Mouse (Mus musculus): ENCODE results near the gene Peak1.

Peak1 gene

GRCm38 (mm10) chr9:56415935-56416607 is 1.8 kb downstream of the Peak1 start:
- no peak for DNase-seq (ENCODE audit: low spot score)

DNA sequence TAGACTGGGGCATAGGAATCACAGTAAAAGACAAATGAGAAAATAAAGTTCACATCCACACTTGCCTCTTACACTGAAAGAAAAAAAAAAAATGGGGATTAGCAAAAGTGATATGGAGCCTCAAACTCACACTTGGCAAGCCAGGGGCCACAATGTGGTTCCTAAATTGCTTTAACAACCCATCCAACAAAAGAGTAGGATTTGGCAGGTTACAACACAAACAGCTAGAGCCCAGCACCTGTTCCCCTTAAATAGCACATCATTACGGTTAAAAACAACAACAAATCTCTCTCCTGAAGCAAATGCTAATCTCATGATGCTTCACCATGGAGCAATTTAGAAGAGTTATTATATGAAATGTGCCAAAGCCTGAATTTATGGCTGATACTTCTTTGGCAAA is 2.5 kb downstream of the Peak1 start:
- no peak for DNase-seq (ENCODE audit: low spot score)

GRCm38 (mm10) chr9:56414322-56414721 is 3.5 kb downstream of the Peak1 start:
- DNase-seq (ENCODE audit: low spot score), result no peak

DNA sequence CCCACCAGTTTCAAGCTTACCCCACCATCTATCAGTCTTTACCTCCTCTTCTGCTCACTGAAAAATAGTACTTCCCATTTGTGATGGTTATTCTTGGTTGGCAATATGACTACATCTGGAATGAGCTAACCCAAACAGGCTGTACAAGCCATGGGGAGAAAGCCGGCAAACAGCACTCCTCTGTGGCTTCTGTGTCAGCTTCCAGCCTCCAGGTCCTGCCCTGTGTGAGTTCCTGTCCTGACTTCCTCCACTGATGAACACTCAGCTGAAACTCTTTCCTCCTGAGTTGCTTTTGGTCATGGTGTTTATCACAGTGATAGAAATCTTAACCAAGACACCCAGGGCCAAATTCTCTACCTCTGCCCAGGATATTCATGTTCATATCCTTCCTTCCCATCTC is 5.2 kb downstream of the Peak1 start:
- DNase-seq (ENCODE audit: low spot score), result no peak

DNA sequence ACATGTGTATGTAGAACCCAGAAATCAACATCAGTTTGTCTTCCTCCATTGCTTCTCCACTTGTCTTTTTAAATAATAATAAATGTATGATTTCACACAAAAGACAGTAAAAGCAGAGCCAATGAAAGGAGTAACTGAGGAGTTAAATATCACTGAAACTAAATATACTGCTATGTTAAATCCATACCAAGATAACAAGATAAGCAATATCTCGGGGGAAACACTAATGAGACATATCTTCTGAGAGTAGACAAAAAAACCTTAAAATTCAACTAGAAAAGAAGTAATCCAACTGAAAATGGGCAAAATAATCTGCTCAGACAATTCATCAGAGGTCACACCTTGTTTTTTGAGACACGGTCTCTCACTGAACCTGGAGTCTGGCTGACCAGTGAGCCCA is 7.9 kb downstream of the Peak1 start:
- no peak for DNase-seq (ENCODE audit: low spot score)

GRCm38 (mm10) chr9:56404619-56405018 is 13.2 kb downstream of the Peak1 start:
- no peak for DNase-seq (ENCODE audit: low spot score)

DNA sequence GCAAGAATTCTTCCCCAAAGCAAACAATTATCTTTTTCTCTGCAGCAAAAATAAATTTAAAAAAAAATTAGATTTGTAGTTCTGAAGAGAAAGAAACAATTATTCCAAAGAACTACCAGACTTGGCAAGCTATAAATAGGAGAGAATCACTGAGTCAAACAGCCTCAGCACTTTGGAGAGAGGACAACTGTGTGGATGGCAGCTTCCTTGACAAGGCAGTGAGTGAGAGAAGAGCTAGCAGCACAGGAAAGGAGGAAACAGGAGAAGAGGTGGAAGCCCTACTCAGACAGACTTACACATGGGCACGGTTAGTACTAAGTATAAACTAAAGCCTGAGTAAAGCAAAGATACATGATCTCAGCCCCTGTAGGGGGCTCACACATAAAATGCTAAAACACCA is 21.6 kb downstream of the Peak1 start:
- DNase-seq (ENCODE audit: low spot score), result no peak

DNA sequence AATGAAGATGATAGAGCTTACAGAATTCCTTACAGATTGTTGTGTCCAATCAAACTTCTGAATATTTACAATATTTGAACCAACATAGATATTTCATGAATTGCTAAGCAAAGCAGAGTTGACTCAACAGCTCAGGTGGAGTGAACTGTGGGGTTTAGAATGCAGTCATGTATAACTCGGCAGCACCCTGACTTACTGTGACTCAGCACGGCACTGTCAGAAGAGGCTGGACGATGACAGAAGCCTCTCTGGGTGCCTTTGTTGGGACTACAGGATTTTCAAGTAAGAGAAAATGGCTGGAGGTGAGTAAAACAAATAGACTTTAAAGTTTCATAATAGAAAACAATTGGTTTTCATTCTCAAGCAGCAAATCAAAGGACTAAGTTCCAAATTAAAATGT is 25.0 kb downstream of the Peak1 start:
- no peak for DNase-seq (ENCODE audit: low spot score)

GRCm38 (mm10) chr9:56382786-56383185 is 35.1 kb downstream of the Peak1 start:
- no peak for DNase-seq (ENCODE audit: low spot score)

DNA sequence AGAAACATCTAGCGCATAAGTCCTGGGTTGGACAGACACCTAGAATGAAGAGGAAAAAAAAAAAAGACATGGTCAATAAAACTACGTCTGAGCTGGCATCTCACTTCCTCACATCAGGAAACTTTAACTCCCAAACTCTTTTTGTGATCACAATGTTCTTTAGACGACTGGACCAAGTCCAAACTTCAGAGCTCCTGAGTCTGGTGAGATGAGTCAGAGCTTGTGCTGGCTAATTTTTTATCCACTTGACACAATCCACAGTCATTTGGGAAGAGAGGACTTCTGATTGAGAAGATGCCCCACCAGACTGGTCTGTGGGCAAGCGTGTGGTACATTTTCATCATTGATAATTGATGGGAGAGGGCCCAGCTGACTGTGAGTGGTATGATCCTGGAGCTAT is 43.5 kb downstream of the Peak1 start:
- DNase-seq (ENCODE audit: low spot score), result peak; percentile 21

DNA sequence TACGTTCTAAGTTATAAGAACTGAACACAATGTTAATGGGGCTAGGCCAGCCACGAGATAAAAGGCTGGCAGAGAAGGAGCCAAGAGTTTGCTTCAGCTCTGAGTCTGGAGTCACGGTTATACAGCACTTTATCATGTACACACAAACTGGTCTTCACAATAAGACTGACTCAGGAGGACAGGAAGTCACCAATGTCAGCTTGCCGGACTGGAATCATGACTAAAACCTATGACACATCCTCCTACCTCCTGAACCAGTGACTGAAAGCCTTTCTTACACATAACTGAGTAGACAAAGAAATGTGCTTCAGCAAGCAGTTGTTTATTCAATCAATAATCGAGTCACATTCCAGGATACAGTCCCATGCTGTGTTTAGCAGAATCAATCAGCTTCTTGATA is 47.2 kb downstream of the Peak1 start:
- no peak for DNase-seq (ENCODE audit: low spot score)

GRCm38 (mm10) chr9:56368814-56369213 is 49.1 kb downstream of the Peak1 start:
- DNase-seq (ENCODE audit: low spot score), result no peak

- no peak for DNase-seq (ENCODE audit: low spot score)
These were observed 54.6 kb downstream of the Peak1 start for GRCm38 (mm10) chr9:56363306-56363705.

DNA sequence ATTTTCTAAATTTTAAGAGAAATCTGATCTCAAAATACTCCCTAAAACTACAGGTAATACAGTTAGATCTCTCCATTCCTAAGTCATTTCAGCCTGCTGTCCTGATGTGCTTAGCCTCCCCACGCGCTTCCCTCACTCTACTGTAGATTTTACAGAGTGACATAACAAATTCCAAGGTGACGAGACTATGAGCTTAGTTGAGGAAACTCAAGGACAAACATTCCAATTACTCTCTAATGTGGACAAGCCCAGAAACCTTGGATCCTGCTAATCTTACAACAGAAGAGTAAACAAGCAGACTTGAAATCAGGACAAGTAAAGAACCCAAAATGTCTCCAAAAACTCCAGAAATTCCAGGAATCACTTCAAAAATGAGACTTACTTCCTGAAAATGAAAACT is 58.6 kb downstream of the Peak1 start:
- no peak for DNase-seq (ENCODE audit: low spot score)

DNA sequence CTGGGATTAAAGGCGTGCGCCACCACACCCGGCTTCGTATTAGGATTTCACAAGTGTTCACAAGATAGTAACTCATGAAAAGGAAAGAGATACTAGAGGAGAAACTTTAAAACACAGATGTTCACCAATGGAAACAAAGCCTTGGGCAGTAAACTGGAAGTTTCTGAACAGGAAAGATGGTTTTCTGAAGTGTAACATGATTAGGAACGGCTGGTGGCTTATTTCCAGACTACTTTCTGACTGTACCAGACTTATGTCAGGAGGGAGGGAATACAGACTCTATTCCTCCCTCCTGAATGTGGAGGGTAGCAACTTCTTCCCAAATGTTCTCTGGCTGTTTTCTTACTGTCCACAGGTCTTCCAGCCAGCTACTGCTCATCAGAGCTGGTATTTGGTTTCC is 62.7 kb downstream of the Peak1 start:
- no peak for DNase-seq (ENCODE audit: low spot score)

DNA sequence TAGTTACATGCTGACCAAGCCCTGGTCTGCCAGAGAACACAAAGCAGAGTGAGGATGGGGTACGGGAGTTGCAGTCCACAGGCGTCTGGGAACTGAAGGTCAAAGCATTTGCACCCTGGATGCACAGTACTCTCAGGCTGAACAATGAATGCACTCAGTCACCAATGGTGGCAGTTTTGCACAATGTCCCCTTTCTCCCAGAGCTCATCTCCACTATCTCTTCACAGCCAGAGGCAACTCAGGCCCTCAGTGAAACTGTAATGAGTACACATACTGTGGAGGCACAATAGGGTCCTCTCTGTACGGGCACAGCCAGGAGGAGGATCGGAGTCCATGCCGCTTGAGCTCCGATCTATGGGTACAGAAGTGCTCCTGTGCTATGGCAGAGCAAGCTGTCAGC is 71.5 kb downstream of the Peak1 start:
- peak; percentile 41 for DNase-seq (ENCODE audit: low spot score)

- no peak for DNase-seq (ENCODE audit: low spot score)
These were observed 78.3 kb downstream of the Peak1 start for GRCm38 (mm10) chr9:56339426-56340195.

GRCm38 (mm10) chr9:56334363-56334762 is 83.5 kb downstream of the Peak1 start:
- no peak for DNase-seq (ENCODE audit: low spot score)

DNA sequence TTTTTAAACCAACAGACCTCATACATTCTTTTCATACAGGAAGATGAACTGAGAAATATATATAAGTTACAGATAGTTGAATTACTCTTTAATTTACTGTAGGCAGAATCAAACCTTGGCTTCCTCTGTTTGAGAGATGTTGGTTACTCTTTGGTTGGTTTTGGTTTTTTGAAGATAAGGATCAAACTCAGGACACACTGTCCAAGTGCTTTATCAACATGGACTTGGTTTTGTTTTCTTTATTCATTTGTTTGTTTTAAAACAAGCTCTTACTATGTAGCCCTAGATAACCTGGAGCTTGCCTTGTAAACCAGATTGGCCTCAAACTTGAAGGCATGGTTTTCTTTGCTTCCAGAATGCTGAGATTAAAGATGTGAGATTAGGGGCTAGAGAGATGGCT is 85.1 kb downstream of the Peak1 start:
- no peak for DNase-seq (ENCODE audit: low spot score)

DNA sequence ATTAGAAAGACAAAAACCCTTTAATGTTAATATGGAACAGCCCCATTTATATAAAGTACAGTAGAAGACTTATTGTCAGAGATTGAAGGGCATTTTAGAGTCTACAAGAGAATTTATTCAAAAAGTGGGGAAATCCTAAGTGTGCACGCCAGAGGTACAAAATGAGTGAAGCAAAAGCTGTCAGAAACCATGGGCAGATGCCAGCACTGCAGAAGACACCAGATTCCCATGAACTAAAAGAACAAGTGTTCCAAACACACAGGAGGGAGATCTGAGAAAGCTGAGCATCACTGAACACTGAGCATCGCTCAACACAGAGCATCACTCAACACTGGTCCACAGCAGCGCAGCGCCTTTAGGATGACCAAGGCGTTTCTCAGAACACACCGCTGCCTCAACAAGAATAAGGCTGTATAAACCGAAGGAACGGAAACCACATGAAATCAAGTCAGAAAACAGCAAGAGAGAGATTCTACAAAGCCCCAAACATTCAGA is 91.3 kb downstream of the Peak1 start:
- peak; percentile 17 for DNase-seq (ENCODE audit: low spot score)

- DNase-seq (ENCODE audit: low spot score), result no peak
These were observed 92.1 kb downstream of the Peak1 start for GRCm38 (mm10) chr9:56325725-56326124.

DNA sequence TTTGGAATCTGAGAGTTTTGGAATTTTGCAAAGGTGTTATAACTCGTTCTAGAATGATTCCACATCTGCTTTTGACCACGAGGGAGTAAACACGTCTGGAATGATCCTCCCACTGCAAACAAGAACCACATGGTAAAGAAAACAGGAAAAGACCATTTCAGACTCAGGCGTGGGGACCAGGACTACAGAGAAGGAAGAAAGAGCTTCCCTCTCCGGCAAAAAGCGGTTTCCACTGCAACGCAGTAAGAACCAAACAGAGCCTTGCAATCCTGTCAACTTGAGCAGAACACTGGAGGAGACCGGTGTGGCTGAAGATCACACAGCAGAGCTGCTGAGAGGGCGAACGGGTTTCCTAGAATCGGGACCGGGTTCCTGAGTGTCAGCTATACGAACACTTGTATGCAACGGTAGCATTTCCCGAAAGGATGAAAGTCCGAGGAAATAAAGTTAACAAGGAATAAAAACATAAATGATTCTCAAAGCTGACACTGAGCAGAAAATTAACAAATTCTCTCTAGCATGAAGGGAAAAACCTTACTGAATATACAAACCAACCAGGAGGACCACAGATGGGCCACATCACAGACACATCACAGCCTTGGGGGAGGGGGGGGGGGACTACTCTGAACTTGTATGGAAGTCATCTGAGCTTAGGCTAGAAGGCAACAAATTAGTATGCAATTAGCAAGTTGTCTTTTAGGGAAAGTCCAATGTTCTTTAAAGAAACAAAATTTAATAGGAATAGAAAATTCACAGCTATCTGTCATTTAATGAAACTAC is 93.1 kb downstream of the Peak1 start:
- no peak for DNase-seq (ENCODE audit: low spot score)

- no peak for DNase-seq (ENCODE audit: low spot score)
These were observed 96.6 kb downstream of the Peak1 start for GRCm38 (mm10) chr9:56321291-56321690.
